Mouse (Mus musculus): ENCODE results near the gene Hist1h2bp. TPM values are rescaled to one million over a fixed set of nuclear protein-coding genes. Genes with fewer than 3 reads are reported as not detected.
A peak's percentile ranks its signal among the peaks of the same experiment; 100 is the strongest.

The Hist1h2bp gene
- 4.4 and 5.8 TPM in 2 replicates for total RNA-seq (2015; ENCODE audit: low replicate concordance)
- total RNA-seq (2017; ENCODE audit: low replicate concordance): 33.7 and 47.3 TPM in 2 replicates

DNA sequence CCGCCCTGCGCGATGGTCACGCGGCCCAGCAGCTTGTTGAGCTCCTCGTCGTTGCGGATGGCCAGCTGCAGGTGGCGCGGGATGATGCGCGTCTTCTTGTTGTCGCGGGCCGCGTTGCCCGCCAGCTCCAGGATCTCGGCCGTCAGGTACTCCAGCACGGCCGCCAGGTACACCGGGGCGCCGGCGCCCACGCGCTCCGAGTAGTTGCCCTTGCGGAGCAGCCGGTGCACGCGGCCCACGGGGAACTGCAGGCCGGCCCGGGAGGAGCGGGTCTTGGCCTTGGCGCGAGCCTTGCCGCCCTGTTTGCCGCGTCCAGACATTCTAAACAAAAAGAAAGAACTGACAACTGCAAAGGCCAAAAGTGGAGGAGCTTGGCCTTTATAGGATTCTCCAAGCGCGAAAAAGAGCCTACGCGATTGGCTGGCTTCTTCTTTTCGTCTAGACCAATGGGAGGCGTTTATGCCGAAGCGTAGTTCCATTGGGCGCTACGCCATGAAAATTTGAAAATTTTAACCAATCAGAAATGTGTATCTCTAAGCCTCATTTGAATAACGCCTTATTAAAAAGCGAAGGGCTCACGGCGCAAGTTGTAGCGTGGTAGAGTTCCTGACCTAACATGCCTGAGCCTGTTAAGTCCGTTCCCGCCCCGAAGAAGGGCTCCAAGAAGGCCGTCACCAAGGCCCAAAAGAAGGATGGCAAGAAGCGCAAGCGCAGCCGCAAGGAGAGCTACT, at the start of gene Hist1h2bp, which contains the start of gene Hist1h2an:
Gene Hist1h2bp, plus strand, starts transcription at position 563 of the 731 bp plus-strand sequence.
Gene Hist1h2an, minus strand, starts transcription at position 320 of the 731 bp plus-strand sequence.
- peak; percentile 78 for ATAC-seq (replicated peaks; ENCODE audit: low FRiP score, poor library complexity, severe bottlenecking)

DNA sequence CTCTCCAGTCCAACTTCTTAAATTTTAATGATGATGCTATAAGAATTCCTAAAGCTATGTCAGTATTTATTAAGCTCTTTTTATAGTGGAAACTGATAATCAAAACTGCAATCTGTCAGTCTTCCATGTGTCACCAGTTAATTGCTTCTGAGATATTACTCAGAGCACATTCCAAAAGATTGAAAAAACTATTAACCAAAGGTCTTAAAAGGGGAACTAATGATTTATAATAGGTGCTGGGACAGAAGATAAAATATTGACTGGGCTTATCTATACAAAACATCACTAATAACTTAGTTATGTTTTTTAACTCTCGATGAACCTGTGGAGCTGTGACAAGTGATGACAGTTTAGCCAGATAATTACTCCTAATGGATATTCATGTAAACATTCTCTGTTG, 42.3 kb upstream of the Hist1h2bp start:
- no peak for ATAC-seq (replicated peaks; ENCODE audit: low FRiP score, poor library complexity, severe bottlenecking)

DNA sequence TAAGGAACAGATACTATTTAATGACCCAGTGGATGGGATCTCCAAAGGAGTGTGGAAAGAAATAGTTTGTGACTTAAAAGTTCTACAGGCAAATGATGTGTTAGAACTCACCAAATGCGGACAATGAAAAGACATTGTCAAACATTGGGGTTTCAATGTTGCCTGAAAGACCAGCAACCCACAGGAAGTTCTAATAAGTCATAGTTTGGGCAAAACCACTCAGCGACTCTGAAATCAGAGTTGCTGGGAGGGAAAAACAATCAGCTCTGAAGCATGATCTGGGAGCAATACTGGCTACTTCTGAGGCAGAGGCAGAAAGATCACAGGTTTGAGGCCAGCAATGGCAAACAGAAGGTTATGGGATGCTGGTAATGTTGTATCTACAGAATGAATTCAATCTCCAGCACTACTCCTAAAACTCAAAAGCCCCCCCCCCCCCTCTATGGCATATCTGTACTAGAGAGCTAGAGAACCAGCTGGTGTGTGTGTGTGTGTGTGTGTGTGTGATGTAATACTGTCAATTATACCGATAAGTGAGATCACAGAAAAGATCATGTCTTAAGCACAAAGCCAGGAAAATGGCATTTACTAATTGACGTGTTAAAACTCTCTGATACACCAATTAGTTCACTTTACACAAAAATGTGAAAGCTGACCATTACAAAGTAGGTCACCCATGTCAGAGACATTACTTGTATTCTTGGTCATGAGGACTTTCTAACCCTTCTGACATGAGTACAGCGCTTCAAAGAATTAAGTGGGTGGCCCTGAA, 37.7 kb upstream of the Hist1h2bp start:
- ATAC-seq (replicated peaks; ENCODE audit: low FRiP score, poor library complexity, severe bottlenecking): no peak

DNA sequence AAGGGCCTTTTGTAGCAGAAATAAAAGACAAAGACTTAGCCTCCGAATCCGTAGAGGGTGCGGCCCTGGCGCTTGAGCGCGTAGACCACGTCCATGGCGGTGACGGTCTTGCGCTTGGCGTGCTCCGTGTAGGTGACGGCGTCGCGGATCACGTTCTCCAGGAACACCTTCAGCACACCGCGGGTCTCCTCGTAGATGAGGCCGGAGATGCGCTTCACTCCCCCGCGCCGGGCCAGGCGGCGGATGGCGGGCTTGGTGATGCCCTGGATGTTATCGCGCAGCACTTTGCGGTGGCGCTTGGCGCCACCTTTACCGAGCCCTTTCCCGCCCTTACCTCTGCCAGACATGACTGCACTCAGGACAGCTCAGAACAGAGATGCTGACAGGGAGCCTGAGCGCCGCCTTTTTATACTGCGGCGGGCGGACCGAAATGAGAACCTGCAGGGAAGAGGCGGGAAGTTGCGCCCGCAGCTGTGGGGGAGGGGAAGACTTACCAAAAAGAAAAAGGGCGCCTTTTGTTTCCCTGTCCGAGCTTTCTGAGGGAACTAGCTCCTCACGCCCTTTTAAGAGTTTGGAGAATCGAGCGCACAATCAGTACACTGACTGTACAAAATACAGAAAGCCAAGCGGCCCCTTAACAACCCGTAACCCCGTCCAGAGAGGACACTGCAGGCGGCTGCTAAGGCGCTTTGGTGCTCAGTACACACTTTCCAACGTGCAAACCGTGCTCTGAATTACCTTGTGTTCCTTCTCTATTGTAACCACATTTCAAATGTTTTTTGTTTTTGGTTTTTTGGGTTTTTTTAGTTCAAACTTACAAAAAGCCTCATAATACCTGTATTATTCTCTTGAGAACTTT, 36.9 kb upstream of the Hist1h2bp start, which contains the start of gene Hist1h4k:
Gene Hist1h4k, minus strand, starts transcription at position 347 of the 859 bp plus-strand sequence.
- ATAC-seq (replicated peaks; ENCODE audit: low FRiP score, poor library complexity, severe bottlenecking): peak; percentile 41

DNA sequence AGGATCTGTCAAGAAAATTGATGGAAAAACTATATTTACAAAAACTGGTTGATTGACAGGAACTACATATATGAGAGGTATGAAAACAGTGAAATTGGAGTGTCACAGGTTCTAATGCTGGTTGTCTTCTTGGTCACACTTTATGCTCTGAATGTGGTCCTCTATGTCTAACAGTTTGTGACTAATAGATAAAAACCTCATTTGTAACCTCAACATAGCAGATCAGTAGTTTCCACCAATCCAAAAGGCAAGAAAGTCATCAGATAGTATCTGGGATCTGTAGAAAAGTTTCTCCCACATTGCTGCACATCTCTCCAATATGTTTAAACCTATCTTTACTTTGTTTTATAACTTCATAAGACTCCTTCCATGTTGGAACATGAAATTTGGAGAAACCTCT, 35.8 kb upstream of the Hist1h2bp start:
- no peak for ATAC-seq (replicated peaks; ENCODE audit: low FRiP score, poor library complexity, severe bottlenecking)

DNA sequence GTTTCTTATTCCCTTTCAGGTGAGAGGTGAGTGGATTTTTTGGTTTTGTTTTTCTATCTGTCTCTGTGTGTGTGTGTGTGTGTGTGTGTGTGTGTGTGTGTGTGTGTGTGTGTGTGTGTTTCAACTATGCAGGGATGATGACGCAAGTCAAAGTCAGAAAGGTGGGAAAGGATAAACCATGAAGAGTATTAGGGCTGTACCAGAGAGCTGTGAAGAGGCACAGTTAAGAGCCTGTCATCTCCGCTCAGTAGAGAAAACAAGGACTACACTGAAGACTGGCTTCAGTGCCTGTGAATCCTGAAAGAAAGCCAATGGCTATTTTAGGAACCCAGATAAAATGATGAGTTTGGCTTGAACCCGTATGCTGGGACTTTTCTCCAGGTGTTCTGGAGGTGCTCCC, 35.4 kb upstream of the Hist1h2bp start:
- no peak for ATAC-seq (replicated peaks; ENCODE audit: low FRiP score, poor library complexity, severe bottlenecking)

DNA sequence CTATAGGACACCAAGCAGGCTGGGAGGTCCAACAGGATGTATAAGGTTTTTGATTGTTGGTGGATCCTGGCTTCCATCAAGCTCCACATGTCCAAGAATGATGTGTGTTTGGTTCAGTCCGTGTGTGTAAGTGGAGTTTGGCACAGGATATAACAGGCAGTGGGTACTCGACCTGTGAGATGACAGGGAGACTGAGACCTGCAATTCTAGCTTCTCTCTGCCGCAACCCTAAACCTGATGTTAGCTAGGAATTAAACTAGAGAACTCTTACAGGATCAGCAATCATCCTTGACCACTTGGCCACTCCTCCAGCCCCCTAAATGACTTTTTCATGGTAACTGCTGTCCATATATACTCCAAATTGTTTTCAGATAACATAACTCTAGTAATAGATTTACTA, 34.9 kb upstream of the Hist1h2bp start:
- ATAC-seq (replicated peaks; ENCODE audit: low FRiP score, poor library complexity, severe bottlenecking): 0 out of 2 replicates have a peak, but pooled peaks have one; percentile 1

DNA sequence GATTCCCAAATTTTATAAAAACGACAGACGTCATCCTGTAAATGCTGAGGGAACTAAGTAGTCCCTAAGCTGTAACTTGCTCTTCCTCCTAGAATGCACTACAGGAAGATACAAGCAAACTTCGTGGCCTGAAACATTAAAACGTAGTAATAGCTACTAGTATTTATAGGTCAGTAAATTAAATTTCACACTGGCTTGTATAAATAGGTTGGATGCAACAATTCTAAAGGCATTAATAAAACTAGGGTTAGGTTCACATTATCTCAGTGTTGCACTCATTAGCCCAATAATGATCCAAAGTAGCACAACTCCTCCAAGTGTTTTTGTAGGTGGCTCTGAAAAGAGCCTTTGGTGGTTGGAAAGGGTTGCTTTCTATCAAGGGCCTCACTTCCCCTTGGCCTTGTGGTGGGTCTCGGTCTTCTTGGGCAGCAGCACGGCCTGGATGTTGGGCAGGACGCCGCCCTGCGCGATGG, 34.2 kb upstream of the Hist1h2bp start:
- ATAC-seq (replicated peaks; ENCODE audit: low FRiP score, poor library complexity, severe bottlenecking): no peak

DNA sequence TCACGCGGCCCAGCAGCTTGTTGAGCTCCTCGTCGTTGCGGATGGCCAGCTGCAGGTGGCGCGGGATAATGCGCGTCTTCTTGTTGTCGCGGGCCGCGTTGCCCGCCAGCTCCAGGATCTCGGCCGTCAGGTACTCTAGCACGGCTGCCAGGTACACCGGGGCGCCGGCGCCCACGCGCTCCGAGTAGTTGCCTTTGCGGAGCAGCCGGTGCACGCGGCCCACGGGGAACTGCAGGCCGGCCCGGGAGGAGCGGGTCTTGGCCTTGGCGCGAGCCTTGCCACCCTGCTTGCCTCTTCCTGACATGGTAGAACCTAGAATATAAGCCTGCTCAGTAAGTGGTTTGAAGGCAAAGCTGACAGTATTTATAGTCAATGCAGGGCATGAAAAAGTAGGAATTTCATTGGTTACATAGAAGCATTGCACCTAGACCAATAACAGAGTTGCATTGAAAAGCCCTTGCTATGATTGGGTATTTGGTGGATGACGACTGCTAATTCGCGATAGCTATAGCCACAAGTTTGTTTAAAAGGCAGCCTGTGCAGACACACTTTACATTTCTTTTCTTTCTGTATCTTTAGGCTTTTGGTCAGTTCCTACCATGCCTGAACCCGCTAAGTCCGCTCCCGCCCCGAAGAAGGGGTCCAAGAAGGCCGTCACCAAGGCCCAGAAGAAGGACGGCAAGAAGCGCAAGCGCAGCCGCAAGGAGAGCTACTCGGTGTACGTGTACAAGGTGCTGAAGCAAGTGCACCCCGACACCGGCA, 33.6 kb upstream of the Hist1h2bp start, which contains the start of the genes Hist1h2ak and Hist1h2bn:
Gene Hist1h2ak, minus strand, starts transcription at position 304 of the 762 bp plus-strand sequence.
Gene Hist1h2bn, plus strand, starts transcription at position 600 of the 762 bp plus-strand sequence.
- peak; percentile 81 for ATAC-seq (replicated peaks; ENCODE audit: low FRiP score, poor library complexity, severe bottlenecking)

DNA sequence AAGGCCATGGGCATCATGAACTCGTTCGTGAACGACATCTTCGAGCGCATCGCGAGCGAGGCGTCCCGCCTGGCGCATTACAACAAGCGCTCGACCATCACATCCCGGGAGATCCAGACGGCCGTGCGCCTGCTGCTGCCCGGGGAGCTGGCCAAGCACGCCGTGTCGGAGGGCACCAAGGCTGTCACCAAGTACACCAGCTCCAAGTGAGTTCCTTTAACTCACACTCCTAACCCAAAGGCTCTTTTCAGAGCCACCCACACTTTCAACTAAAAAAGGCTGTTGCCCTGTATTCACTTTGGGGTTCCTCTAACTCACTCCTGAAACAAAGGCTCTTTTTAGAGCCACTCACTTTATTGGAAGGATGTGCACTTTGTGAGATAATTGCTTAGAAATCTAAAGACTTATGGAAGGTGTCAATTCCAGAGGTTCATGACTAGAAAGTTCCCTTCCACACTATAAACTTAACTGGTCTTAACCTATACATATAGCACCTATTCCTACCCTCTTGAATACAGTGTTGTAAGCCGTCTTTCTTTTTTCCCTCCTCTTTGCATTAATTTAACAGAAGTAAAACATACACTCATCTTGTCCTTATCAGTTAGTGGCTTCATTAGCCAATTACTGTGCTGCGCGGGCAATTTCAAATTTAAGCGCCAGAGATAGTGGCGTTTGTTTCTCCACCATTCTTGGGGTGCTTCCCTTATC, 32.8 kb upstream of the Hist1h2bp start:
- peak; percentile 45 for ATAC-seq (replicated peaks; ENCODE audit: low FRiP score, poor library complexity, severe bottlenecking)

DNA sequence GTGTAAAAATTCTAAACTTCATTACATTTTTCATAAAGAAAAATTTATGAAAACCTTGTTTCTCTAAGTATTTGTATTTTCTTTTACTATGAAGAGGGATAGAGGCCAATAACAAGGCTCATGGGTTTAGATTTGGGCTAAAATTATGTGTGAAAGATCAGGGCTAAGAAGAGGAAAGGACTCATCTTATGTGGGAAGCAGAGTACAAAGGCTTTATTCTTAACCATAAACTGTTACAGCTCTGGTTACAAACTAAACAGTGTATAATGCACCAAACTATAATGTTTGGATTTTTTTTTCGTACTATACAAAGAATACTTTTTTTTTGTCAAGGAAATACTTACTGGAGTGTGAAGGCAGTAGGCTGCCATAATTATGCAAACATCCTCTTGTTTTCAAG, 31.6 kb upstream of the Hist1h2bp start:
- no peak for ATAC-seq (replicated peaks; ENCODE audit: low FRiP score, poor library complexity, severe bottlenecking)

DNA sequence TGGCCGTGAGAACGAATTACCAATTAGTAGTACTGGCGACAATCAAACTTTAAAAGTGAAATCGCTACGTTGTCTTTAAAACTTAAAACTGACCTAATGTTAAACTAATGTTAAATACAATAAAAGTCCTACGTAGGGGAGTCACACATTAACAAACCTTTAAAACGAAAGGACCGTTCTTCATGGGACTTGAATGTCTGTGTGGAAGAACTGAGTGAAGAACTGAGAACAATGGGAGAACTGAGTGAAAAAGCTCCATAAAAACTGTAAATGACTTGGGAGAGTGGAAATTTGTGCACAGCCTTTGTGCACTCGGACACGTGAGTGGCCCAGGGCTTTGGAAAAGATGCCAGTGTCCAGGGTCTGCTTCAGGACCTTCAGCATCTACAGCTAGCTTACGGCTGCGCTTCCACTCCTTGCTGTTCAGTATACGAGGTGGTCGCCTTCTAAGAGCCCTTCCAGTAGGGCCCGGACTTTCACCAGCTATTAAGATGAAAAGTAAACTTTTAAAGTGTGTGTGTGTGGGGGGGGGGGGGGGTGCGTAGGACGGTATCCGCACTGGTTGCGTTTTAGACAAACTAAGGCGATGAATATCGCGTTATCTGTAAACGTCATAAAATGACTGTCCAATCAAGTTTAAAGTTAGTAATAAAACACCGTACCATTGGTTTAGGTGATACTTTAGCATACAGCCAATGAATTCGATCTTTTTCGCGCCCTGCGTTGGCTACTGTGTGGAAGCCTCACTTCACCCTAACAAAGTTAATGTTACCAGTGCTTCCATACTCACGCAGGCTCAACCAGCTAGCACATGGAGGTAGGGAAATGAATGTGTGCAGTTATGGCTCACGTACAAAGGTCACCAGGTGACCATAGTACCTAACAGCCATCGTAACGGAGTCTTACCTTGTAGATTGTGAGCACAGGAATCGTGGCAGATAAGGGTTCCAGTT, 8.2 kb upstream of the Hist1h2bp start:
- peak; percentile 58 for ATAC-seq (replicated peaks; ENCODE audit: low FRiP score, poor library complexity, severe bottlenecking)

DNA sequence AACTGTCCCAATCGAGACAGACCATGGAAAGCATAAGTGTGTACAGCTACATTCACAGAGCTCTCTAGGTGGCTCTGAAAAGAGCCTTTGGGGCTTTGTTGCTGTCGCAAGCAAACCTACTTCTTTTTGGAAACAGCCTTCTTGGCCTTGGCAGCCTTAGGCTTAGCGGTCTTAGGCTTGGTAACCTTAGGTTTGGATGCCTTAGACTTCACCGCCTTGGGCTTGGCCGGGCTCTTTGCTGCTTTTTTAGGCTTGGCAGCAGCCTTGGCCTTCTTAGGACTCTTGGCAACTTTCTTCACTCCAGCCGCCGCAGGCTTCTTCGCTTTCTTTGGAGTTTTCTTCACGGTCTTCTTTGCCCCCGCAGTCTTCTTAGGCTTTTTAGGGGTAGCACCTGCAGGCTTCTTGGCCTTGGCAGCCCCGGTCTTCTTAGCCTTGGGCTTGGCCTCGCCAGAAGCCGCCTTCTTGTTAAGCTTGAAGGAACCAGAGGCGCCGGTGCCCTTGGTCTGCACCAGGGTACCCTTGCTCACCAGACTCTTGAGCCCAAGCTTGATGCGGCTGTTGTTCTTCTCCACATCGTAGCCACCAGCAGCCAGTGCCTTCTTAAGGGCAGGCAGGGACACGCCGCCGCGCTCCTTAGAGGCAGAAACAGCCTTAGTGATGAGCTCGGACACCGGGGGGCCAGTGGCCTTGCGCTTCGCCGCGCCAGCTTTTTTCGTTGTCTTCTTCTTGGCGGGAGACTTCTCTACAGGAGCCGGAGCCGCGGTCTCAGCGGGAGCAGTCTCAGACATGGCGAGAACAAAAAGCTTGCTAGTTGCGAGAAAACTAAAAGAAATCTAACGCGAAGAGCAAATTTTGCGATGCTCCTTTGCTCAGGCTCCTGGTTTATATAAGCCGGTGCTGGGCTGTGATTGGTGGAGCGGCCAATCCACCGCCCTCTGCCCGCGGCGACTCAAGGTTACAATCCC, 7.2 kb upstream of the Hist1h2bp start, which contains the start of gene Hist1h1b:
Gene Hist1h1b, minus strand, starts transcription at position 859 of the 965 bp plus-strand sequence.
- ATAC-seq (replicated peaks; ENCODE audit: low FRiP score, poor library complexity, severe bottlenecking): peak; percentile 47

DNA sequence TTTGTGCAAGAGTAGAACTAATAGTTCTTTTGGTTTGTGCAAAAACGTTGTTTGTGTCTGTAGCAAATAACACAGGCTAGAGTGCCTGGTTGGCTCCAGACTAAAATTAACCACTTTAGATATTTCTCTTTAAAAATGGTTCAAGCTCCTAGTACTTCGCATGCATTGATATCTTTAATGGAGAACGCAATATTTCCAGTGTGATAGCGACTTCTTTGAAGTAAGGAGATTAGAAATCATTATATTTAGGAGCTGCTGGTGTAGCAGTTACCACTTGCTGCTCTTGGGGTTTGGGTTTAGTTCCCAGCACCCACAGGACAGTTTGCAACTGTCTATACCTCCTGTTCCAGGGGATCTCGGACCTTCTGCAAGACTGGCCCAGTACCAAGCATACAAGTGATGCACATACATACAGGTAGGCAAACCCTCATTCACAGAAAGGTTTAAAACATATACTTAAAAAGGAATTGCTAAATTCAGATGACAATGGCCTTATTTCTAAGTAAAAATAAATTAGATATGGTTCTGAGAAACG, 6.2 kb upstream of the Hist1h2bp start:
- no peak for ATAC-seq (replicated peaks; ENCODE audit: low FRiP score, poor library complexity, severe bottlenecking)

DNA sequence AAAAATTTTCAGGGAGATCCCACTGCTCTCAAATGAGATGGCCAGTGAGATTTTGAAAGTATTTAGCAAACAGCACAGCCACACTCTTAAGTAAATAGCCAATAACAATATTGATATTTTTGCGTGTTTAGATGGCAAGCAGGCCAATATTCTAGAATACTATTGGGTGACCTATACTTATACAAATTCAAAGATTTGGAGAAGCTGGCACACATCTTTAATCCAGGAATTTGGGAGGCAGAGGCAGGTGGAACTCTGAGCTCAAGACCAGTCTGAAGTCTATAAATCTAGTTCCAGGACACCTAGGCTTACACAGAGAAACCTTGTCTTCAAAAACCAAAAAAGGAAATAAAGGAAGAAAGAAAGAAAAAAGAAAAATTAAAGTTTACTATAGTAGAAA, 5.6 kb upstream of the Hist1h2bp start:
- no peak for ATAC-seq (replicated peaks; ENCODE audit: low FRiP score, poor library complexity, severe bottlenecking)

Measured in erythroblast, adult 5-6 weeks (primary cell).